Mouse (Mus musculus): ENCODE measurements around the gene Rnf126.
A peak's percentile ranks its signal among the peaks of the same experiment; 100 is the strongest.

Gene Rnf126

GRCm38 (mm10) chr10:79735361-79735760 is 31.4 kb downstream of the Rnf126 start:
- no peak for DNase-seq (ENCODE audit: low spot score in 2 of 2)

GRCm38 (mm10) chr10:79733847-79734246 is 32.9 kb downstream of the Rnf126 start:
- DNase-seq (ENCODE audit: low spot score in 2 of 2): no peak

- DNase-seq (ENCODE audit: low spot score in 2 of 2): no peak
Measured at GRCm38 (mm10) chr10:79732500-79732899, 34.3 kb downstream of the Rnf126 start.

GRCm38 (mm10) chr10:79729357-79729965 is 37.3 kb downstream of the Rnf126 start:
- DNase-seq (ENCODE audit: low spot score in 2 of 2): peak in 1 of 2 experiments; percentile 50

- DNase-seq (ENCODE audit: low spot score in 2 of 2): no peak
Measured at GRCm38 (mm10) chr10:79728323-79729249, 38.2 kb downstream of the Rnf126 start.

GRCm38 (mm10) chr10:79726090-79726489 is 40.7 kb downstream of the Rnf126 start:
- peak in 1 of 2 experiments; percentile 55 for DNase-seq (ENCODE audit: low spot score in 2 of 2)

GRCm38 (mm10) chr10:79723692-79724091 is 43.1 kb downstream of the Rnf126 start:
- DNase-seq (ENCODE audit: low spot score in 2 of 2): no peak

- no peak for DNase-seq (ENCODE audit: low spot score in 2 of 2)
Measured at GRCm38 (mm10) chr10:79723047-79723446, 43.7 kb downstream of the Rnf126 start.

GRCm38 (mm10) chr10:79721089-79721488 is 45.7 kb downstream of the Rnf126 start:
- DNase-seq (ENCODE audit: low spot score in 2 of 2): no peak

GRCm38 (mm10) chr10:79717640-79718357 is 49.0 kb downstream of the Rnf126 start:
- no peak for DNase-seq (ENCODE audit: low spot score in 2 of 2)

GRCm38 (mm10) chr10:79716988-79717355 is 49.8 kb downstream of the Rnf126 start:
- DNase-seq (ENCODE audit: low spot score in 2 of 2): no peak

GRCm38 (mm10) chr10:79716254-79716987 is 50.3 kb downstream of the Rnf126 start, which contains the start of gene Hcn2:
Gene Hcn2, plus strand, starts transcription at chr10:79716634.
- DNase-seq (ENCODE audit: low spot score in 2 of 2): no peak

- DNase-seq (ENCODE audit: low spot score in 2 of 2): peak in 1 of 2 experiments; percentile 65
Measured at GRCm38 (mm10) chr10:79714996-79715395, 51.8 kb downstream of the Rnf126 start.

- no peak for DNase-seq (ENCODE audit: low spot score in 2 of 2)
Measured at GRCm38 (mm10) chr10:79713163-79713562, 53.6 kb downstream of the Rnf126 start.

GRCm38 (mm10) chr10:79712499-79713126 is 54.1 kb downstream of the Rnf126 start:
- DNase-seq (ENCODE audit: low spot score in 2 of 2): peak; percentile 72 to 83

GRCm38 (mm10) chr10:79712029-79712428 is 54.7 kb downstream of the Rnf126 start:
- DNase-seq (ENCODE audit: low spot score in 2 of 2): no peak

GRCm38 (mm10) chr10:79709307-79709706 is 57.4 kb downstream of the Rnf126 start:
- no peak for DNase-seq (ENCODE audit: low spot score in 2 of 2)

GRCm38 (mm10) chr10:79708668-79709067 is 58.1 kb downstream of the Rnf126 start:
- DNase-seq (ENCODE audit: low spot score in 2 of 2): no peak
